Mouse (Mus musculus): ENCODE measurements at regions not wholly inside any gene's neighbourhood (a gene's known extent, or its start where the extent isn't known, plus 50 kb on each side); places are given as distances from the start of the nearest gene placed in this dataset.

- H3K36me3 ChIP-seq (ENCODE audit: control insufficient read depth, insufficient read depth): no peaks in the 10 kb centered on the region
- H3K9ac ChIP-seq (replicated peaks; ENCODE audit: low read depth, low read length): peak overlapping the region; percentile 12; the same call in 1 of the 2 replicates
- H3K4me3 ChIP-seq (replicated peaks; ENCODE audit: low read length): peak overlapping the region; percentile 17; the same call in 1 of the 2 replicates
- ATAC-seq: peak; percentile 82
- 3% methylated on average over 11 of the region's 11 CpGs for WGBS
- H3K27me3 ChIP-seq (replicated peaks; ENCODE audit: control insufficient read depth, insufficient read depth, low read length): peaks cover 2% of the 10 kb centered on the region; the same call in 1 of the 2 replicates
- H3K4me1 ChIP-seq (replicated peaks; ENCODE audit: control insufficient read depth, insufficient read depth, low read length): peaks cover 11% of the 10 kb centered on the region
- no peak overlapping the region for H3K27ac ChIP-seq (ENCODE audit: low read length)
- H3K9me3 ChIP-seq (ENCODE audit: control insufficient read depth, low read length): no peaks in the 10 kb centered on the region
- peak overlapping the region; percentile 47 for H3K4me2 ChIP-seq (ENCODE audit: low read length)
Measured at GRCm38 (mm10) chr3:143947079-143947937, 257.7 kb downstream of the Lmo4 start.

DNA sequence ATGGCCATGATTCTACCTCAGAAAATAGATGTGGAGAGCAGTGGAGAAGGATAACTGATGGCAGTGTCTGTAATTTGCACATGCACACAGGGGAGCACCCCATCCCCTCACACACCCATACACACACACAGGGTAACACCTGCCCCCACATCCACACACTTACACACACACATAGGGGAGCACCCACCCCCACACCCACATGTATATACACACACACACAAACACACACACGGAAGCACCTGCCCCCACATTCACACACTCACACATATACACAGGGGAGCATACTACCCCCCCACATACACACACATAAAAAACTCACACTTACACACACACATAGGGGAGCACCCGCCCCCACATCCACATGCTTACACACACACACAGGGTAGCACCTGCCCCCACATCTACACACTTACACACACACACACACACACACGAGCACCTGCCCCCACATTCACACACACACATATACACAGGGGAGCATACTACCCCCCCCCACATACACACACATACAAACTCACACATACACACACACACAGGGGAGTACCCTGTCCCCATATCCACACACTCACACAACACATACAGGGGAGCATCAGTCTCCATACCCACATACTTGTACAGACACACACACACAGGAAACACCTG lies 265.8 kb downstream of the Lmo4 start:
- 87% methylated on average over 3 of the region's 3 CpGs for WGBS
- H3K4me3 ChIP-seq (replicated peaks; ENCODE audit: low read length): no peak overlapping the region

DNA sequence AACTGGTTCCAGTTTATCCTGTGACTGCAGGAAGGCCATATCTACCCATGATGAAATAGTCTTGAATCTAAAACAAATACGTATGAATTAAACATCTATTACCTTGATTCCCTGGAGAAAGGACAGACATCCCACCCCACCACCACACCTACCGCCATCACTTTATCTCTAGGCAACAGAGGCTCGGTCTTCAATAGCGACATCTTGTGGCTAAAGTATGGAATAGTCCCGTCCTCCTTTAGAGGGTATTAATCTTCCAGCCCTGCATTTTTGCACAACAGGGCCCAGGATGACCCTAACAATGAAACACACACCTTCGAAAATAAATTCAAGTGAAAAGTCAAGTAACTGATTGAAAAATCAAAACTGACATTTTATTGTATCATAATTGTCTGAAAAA lies 279.7 kb downstream of the Lmo4 start:
- no peaks in the 10 kb centered on the region for H3K27me3 ChIP-seq (replicated peaks; ENCODE audit: control insufficient read depth, insufficient read depth, low read length)
- WGBS: 61% methylated on average over 6 of the region's 6 CpGs
- H3K9me3 ChIP-seq (ENCODE audit: control insufficient read depth, low read length): no peaks in the 10 kb centered on the region
- no peak overlapping the region for H3K27ac ChIP-seq (ENCODE audit: low read length)
- ATAC-seq: no peak
- no peak overlapping the region for H3K4me3 ChIP-seq (replicated peaks; ENCODE audit: low read length)
- no peak overlapping the region for H3K4me2 ChIP-seq (ENCODE audit: low read length)
- H3K4me1 ChIP-seq (replicated peaks; ENCODE audit: control insufficient read depth, insufficient read depth, low read length): no peaks in the 10 kb centered on the region
- no peak overlapping the region for H3K9ac ChIP-seq (replicated peaks; ENCODE audit: low read depth, low read length)
- H3K36me3 ChIP-seq (ENCODE audit: control insufficient read depth, insufficient read depth): no peaks in the 10 kb centered on the region

More for the DNA sequence above, 265.8 kb downstream of the Lmo4 start:
- Histone ChIP-seq H3K9me3 (ENCODE audit: control insufficient read depth, low read length) (no peaks in the 10 kb centered on the region), H3K4me2 (ENCODE audit: low read length) (no peak overlapping the region), H3K9ac (replicated peaks; ENCODE audit: low read depth, low read length) (no peak overlapping the region), H3K36me3 (ENCODE audit: control insufficient read depth, insufficient read depth) (no peaks in the 10 kb centered on the region), H3K27ac (ENCODE audit: low read length) (no peak overlapping the region), H3K27me3 (replicated peaks; ENCODE audit: control insufficient read depth, insufficient read depth, low read length) (no peaks in the 10 kb centered on the region), H3K4me1 (replicated peaks; ENCODE audit: control insufficient read depth, insufficient read depth, low read length) (no peaks in the 10 kb centered on the region)
- peak; percentile 40; the same call in 1 of the 2 replicates for ATAC-seq

GRCm38 (mm10) chr3:143919744-143920143 lies 285.3 kb downstream of the Lmo4 start:
- no peaks in the 10 kb centered on the region for H3K9me3 ChIP-seq (ENCODE audit: control insufficient read depth, low read length)
- no peaks in the 10 kb centered on the region for H3K36me3 ChIP-seq (ENCODE audit: control insufficient read depth, insufficient read depth)
- H3K9ac ChIP-seq (replicated peaks; ENCODE audit: low read depth, low read length): no peak overlapping the region
- WGBS: 89% methylated on average over 1 of the region's 1 CpGs
- H3K4me3 ChIP-seq (replicated peaks; ENCODE audit: low read length): no peak overlapping the region
- no peak overlapping the region for H3K4me2 ChIP-seq (ENCODE audit: low read length)
- H3K27ac ChIP-seq (ENCODE audit: low read length): no peak overlapping the region
- H3K4me1 ChIP-seq (replicated peaks; ENCODE audit: control insufficient read depth, insufficient read depth, low read length): peaks cover 5% of the 10 kb centered on the region
- no peak for ATAC-seq
- H3K27me3 ChIP-seq (replicated peaks; ENCODE audit: control insufficient read depth, insufficient read depth, low read length): peaks cover 11% of the 10 kb centered on the region

DNA sequence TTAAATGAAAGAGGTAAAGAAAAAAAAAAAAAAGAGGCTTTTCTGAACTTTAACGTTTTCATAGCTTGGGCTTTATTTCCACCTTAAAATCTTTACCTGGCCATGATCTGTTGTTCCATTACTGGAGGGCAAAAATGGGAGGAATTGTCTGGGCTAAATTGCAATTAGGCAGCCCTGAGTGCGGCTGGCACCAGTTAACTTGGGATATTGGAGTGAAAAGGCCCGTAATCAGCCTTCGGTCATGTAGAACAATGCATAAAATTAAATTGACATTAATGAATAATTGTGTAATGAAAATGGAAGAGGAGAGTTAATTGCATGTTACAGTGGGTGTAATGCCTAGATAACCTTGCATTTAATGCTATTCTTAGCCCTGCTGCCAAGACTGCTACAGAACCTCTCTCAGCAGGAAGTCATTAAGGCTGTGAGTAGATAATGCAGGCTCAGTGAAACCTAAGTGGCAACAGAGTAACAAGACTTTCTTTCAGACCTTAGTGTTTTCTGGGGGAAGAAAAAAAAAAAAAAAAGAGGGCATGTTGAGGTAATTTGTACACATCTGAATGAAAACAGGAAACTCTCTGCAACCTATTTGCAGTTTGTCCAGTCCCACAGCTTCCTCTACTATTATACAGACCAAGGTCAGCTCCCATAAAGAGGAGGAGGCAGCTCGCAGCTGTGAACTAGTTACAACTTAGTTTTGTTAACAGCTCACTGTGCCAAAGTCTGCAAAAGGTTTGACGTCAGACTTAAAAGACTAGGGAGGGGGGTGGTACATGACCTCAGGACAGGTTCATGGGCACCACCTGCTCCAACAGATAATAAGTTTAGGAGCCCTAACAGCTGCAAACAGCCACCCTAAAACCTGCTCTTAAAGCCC lies 290.4 kb downstream of the Lmo4 start:
- Histone ChIP-seq H3K36me3 (ENCODE audit: control insufficient read depth, insufficient read depth) (no peaks in the 10 kb centered on the region), H3K9me3 (ENCODE audit: control insufficient read depth, low read length) (no peaks in the 10 kb centered on the region), H3K4me3 (replicated peaks; ENCODE audit: low read length) (no peak overlapping the region), H3K27ac (ENCODE audit: low read length) (no peak overlapping the region), H3K27me3 (replicated peaks; ENCODE audit: control insufficient read depth, insufficient read depth, low read length) (peaks cover 17% of the 10 kb centered on the region), H3K9ac (replicated peaks; ENCODE audit: low read depth, low read length) (no peak overlapping the region), H3K4me2 (ENCODE audit: low read length) (no peak overlapping the region), H3K4me1 (replicated peaks; ENCODE audit: control insufficient read depth, insufficient read depth, low read length) (peaks cover 18% of the 10 kb centered on the region)
- WGBS: 6% methylated on average over 6 of the region's 6 CpGs
- peak; percentile 91 for ATAC-seq

DNA sequence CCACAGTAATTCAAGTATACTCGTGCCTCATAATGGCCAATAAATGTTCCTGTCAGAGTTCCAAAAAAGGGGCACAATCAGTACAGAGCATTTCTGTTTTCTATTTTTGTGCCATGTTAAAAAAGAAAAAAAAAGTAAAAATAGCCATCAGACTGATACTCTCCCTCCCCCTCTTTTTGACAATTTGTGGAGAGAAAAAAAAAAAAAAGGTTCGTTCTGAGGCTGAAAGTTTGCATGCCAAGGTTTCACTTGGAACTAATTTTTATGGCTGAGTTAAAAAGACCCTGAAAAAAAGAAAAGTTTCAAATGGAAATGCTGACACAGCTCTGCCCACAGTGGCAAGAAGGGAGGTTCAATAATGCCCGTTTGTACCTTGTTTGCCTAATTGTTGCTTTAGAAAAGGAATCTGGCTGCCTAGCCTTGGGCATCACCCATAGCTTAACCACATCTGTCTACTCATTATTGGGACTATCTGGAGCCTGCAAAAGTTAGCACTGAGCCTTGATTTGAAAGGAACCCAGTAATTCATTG lies 291.9 kb downstream of the Lmo4 start:
- ATAC-seq: no peak
- H3K4me2 ChIP-seq (ENCODE audit: low read length): no peak overlapping the region
- peaks cover 18% of the 10 kb centered on the region for H3K4me1 ChIP-seq (replicated peaks; ENCODE audit: control insufficient read depth, insufficient read depth, low read length)
- no peaks in the 10 kb centered on the region for H3K9me3 ChIP-seq (ENCODE audit: control insufficient read depth, low read length)
- no peak overlapping the region for H3K9ac ChIP-seq (replicated peaks; ENCODE audit: low read depth, low read length)
- WGBS: 14% methylated on average over 3 of the region's 3 CpGs
- peaks cover 15% of the 10 kb centered on the region for H3K27me3 ChIP-seq (replicated peaks; ENCODE audit: control insufficient read depth, insufficient read depth, low read length)
- no peaks in the 10 kb centered on the region for H3K36me3 ChIP-seq (ENCODE audit: control insufficient read depth, insufficient read depth)
- no peak overlapping the region for H3K27ac ChIP-seq (ENCODE audit: low read length)
- H3K4me3 ChIP-seq (replicated peaks; ENCODE audit: low read length): no peak overlapping the region

DNA sequence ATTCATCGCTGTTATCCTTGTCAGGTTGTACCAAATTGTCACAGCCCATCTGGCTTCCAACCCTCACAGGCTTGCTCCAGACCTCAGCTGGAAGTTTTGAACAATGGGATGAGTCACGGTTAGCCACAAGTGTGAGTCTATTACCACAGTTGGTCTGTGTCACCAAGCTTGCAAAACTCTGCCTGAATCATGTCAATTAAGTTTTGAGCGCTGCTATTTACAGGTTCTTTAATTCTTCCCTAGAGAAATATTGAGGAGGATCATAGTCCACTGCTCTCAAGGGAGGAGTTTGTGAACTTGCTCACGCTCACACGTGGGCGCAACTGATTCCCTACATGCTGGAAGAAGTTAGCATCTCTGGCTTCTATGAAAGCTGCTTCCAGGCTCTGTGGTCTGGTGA lies 292.6 kb downstream of the Lmo4 start:
- 77% methylated on average over 6 of the region's 6 CpGs for WGBS
- Histone ChIP-seq H3K4me3 (replicated peaks; ENCODE audit: low read length) (no peak overlapping the region), H3K27me3 (replicated peaks; ENCODE audit: control insufficient read depth, insufficient read depth, low read length) (peaks cover 12% of the 10 kb centered on the region; the same call in 1 of the 2 replicates), H3K9me3 (ENCODE audit: control insufficient read depth, low read length) (no peaks in the 10 kb centered on the region), H3K36me3 (ENCODE audit: control insufficient read depth, insufficient read depth) (no peaks in the 10 kb centered on the region), H3K4me2 (ENCODE audit: low read length) (no peak overlapping the region), H3K4me1 (replicated peaks; ENCODE audit: control insufficient read depth, insufficient read depth, low read length) (peaks cover 18% of the 10 kb centered on the region), H3K27ac (ENCODE audit: low read length) (no peak overlapping the region), H3K9ac (replicated peaks; ENCODE audit: low read depth, low read length) (no peak overlapping the region)
- ATAC-seq: no peak

GRCm38 (mm10) chr3:143909341-143909740 lies 295.7 kb downstream of the Lmo4 start:
- H3K36me3 ChIP-seq (ENCODE audit: control insufficient read depth, insufficient read depth): no peaks in the 10 kb centered on the region
- 28% methylated on average over 6 of the region's 6 CpGs for WGBS
- no peak overlapping the region for H3K4me2 ChIP-seq (ENCODE audit: low read length)
- no peaks in the 10 kb centered on the region for H3K9me3 ChIP-seq (ENCODE audit: control insufficient read depth, low read length)
- H3K27me3 ChIP-seq (replicated peaks; ENCODE audit: control insufficient read depth, insufficient read depth, low read length): peaks cover 6% of the 10 kb centered on the region; the same call in 1 of the 2 replicates
- H3K4me1 ChIP-seq (replicated peaks; ENCODE audit: control insufficient read depth, insufficient read depth, low read length): peaks cover 9% of the 10 kb centered on the region
- no peak for ATAC-seq
- no peak overlapping the region for H3K4me3 ChIP-seq (replicated peaks; ENCODE audit: low read length)
- no peak overlapping the region for H3K27ac ChIP-seq (ENCODE audit: low read length)
- no peak overlapping the region for H3K9ac ChIP-seq (replicated peaks; ENCODE audit: low read depth, low read length)

Measured in forebrain, embryonic 16.5 days (tissue).